Mouse (Mus musculus): ENCODE measurements around the gene Sipa1l2.

GRCm38 (mm10) chr8:125384551-125385183, 184.9 kb downstream of the Sipa1l2 start:
- TF ChIP-seq POLR2A (IDR thresholded peaks at IDR 0.05; ENCODE audit: low read depth, low read length) (no peak), CTCF (IDR thresholded peaks at IDR 0.05; ENCODE audit: borderline replicate concordance, insufficient read depth, low read length) (no peak)

Measured in embryonic fibroblast, embryonic 13.5 days (primary cell).